Mouse (Mus musculus): Measurements from ENCODE around the gene Slc9a8.
A peak's percentile ranks its signal among the peaks of the same experiment; 100 is the strongest.

Slc9a8 gene

DNA sequence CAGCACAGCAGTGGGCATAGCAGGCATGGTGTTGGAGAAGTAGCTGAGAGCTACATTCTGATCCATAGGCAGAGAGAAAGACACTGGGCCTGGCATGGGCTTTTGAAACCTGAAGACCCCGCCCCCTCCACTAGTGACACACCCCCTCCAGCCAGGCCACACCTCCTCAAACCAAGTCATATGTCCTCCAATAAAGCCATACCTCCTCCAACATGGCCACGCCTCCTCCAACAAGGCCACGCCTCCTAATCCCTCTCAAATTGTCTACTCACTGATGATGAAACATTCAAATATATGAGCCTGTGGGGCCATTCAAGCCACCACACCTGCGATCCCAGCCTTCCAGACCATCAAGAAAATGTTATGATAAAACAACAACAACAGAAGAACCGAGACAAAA lies 7.1 kb upstream of the Slc9a8 start:
- no peak for DNase-seq (ENCODE audit: low spot score in 2 of 2)

DNA sequence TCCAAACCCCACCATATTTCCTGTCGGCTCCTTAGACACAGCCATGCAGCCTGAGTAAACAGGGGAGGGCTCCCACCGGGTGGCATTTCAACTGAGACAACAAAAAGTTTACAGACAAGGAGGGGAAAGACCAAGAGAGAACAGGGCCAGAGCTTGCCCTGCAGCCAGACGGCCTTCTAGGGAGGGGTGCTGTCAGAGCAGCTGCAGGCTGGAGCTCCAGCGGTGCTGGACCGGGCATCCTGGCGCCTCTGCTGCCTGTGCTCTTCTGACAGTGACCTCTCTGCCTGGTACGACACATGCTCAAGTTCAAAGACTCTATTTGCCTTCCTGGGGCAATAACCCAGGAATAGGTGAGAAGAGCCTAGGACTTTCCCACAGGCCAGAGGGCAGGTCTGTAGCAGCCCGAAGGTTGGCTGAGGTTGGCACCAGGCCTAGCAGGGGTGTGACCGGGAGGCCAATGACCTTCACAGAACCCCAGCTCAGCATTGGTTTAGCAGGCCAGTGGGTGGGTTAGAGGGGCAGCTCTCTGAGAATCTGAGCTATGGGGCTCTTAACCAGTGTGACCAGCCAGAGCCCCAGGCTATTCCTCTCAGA lies 5.4 kb upstream of the Slc9a8 start:
- DNase-seq (ENCODE audit: low spot score in 2 of 2): no peak

DNA sequence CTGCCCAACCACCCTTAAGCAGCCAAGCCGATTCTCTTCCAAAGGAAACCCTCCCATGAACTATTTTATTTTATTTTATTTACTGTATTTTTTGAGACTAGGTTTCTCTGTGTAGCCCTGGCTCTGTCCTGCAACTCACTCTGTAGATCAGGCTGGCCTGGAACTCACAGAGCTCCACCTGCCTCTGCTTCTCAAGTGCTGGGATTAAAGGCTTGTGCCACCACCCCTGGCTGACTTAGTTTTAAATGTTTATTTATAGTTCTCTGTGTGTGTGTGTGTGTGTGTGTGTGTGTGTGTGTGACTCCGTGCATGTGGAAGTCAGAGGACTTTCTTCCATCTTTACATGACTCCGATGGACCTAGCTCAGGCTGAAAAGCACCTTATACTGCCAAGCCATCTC lies 4.5 kb upstream of the Slc9a8 start:
- DNase-seq (ENCODE audit: low spot score in 2 of 2): no peak

DNA sequence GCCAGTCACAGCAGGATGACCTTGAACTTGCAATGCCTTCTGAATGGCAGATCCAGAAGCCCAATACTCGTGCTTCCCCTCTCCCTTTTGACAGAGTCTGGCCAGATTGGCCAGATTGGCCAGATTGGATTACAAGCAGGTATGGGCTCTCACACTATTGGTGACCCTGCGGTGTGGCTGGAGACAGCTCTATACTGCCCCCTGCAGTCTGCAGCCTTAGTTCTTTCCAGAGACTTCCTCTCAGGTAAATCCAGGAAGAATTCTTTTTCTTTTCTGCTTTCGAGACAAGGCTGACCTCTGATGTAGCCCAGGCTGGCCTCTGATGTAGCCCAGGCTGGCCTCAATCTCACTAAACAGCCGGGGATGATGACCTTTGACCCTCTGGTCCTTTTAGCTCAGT lies 3.8 kb upstream of the Slc9a8 start:
- DNase-seq (ENCODE audit: low spot score in 2 of 2): peak; percentile 60 to 77

DNA sequence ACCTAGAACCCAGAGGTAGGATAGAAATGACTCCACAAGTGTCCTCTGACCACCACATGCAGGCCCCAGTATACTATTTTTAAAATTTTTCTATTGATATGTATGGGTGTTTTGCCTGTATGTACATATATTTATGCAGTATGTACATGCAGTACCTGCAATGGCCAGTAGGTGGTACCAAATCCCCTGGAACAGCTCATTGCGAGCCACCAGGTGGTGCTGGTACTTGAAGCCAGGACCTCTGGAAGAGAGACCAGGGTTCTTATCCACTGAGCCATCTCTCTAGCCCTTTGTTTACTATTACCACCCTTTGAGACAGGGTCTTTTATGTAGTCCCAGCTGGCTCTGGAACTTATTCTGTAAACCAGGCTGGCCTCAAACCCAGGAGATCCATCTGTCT lies 2.3 kb upstream of the Slc9a8 start:
- DNase-seq (ENCODE audit: low spot score in 2 of 2): peak in 1 of 2 experiments; percentile 77

DNA sequence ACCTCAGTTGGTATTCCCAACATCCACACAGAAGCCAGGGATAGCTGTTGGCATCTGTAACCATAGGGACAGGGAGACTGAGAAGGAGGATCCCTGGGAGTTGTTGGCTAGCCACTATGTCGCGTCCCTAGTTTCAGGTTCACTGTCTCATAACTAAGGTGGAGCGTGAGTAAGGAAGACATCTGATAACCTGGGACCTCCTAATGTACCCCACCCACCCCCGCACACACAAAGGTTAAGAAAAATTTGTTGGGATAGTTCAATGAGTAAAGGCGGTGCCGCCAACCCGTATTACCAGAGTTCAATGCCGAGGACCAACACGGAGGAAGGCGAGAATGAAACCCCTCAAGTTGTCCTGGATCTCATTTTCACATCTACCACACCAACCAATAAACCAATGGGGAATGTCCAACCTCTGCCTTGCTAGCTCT lies 686 bp upstream of the Slc9a8 start:
- no peak for DNase-seq (ENCODE audit: low spot score in 2 of 2)

DNA sequence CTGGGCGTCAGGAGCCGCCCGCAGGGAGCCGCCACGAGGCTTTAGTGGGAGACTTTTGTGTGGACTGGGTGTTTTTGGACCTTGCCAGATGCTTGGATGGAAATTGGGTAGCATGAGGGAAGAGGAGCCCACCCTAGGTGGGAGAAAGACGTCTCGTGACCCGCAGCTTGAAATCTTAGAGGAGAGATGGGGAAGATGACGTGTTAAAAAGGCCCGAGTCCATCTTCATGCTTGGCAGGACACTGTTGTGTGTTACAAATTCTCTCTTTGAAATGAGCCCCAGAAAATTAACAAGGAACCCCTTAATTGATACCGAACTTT lies 598 bp downstream of the Slc9a8 start:
- DNase-seq (ENCODE audit: low spot score in 2 of 2): no peak

DNA sequence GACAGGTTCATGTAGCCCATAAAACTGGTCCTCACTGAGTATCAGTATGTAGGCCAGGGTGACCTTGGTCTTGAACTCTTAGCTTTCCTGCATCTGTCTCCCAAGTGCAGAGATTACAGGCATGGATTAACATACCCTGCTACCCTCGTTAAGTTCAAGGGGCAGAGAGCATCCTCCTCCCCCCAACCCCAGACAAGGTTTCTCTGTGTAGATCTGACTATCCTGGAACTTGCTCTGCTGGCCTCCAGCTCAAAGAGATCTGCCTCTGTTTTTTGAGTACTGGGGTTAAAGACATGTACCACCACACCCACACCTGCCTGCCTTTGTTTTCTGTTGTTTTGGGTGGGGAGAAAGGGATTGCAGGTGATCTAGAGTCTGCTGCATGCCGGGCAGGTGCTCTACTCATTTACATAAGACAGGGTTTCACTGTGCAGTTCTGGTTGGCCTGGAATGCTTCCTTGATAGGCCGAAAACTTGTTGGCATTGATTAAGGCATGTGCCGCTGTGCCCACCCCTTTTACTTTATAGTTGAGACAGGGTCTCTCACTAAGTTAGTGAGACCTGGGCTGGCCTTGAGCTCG lies 1.6 kb downstream of the Slc9a8 start:
- DNase-seq (ENCODE audit: low spot score in 2 of 2): no peak

DNA sequence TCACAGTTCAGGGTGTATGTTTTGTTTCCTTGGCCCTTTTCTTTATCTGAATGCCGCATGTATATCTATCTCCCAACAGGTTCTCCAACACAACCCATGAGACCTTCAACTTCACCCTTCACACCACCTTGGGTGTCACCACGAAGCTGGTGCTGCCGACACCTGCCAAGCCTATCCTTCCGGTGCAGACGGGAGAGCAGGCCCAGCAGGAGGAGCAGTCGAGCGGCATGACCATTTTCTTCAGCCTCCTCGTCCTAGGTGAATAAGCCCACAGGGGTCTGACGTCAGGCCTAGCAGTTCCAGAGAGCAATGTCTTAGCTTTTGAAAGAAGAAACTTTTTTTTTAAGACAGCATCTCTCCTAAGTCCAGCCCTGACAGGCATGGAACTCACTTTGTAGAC lies 2.5 kb downstream of the Slc9a8 start:
- no peak for DNase-seq (ENCODE audit: low spot score in 2 of 2)

DNA sequence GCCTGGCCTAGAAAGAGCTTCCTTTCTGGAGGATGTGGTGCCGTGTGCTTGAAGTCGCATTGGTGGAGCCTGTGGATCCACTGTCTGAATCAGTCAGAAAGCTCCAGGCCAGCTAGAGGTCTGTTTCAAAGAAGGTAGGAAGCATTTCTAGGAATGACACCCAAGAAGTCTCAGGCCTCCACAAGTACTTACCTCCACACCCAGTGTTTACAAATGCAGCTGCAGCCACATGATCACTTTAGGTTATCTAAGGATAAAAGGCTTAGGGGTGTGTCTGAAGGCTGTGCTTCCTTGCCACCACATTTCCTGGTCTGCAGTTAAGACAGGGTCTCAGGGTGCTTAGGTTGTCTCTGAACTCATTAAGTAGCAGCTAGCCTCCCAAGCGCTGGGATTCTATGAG lies 3.0 kb downstream of the Slc9a8 start:
- no peak for DNase-seq (ENCODE audit: low spot score in 2 of 2)

DNA sequence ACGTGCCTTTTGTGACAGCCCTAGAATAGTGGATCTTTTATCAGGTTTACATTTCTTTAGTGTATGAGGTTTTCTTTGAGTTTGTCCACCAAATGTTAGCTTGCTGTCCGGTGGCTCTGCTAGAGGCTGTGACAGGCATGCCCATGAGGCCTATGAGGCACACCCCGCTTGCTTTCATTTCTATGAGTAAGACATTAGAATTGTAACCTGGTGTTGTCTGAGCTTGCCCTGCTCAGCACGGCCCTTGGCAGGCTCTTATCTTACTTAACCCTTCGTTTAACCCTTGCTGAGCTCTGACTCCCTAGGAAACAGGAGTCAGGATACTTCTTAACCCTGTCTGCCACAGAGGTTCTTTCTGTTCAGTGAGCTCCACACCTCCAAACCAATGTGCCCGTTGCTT lies 3.9 kb downstream of the Slc9a8 start:
- DNase-seq (ENCODE audit: low spot score in 2 of 2): no peak

DNA sequence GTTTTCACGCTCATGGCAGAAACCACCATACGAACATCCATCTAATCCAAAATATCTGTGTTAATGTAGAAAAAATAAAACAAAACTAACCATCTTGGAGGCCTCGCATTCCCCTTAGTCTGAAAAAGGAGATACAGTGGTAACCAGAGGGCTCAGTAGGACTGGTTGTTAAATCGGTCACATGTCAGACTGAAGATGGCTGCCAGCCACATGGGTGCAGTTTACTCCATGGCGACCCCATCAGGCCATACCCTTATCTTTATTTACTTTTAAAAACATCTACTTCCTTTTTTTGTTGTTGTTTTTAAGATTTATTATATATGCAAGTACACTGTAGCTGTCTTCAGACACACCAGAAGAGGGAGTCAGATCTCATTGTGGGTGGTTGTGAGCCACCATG lies 8.1 kb downstream of the Slc9a8 start:
- no peak for DNase-seq (ENCODE audit: low spot score in 2 of 2)

DNA sequence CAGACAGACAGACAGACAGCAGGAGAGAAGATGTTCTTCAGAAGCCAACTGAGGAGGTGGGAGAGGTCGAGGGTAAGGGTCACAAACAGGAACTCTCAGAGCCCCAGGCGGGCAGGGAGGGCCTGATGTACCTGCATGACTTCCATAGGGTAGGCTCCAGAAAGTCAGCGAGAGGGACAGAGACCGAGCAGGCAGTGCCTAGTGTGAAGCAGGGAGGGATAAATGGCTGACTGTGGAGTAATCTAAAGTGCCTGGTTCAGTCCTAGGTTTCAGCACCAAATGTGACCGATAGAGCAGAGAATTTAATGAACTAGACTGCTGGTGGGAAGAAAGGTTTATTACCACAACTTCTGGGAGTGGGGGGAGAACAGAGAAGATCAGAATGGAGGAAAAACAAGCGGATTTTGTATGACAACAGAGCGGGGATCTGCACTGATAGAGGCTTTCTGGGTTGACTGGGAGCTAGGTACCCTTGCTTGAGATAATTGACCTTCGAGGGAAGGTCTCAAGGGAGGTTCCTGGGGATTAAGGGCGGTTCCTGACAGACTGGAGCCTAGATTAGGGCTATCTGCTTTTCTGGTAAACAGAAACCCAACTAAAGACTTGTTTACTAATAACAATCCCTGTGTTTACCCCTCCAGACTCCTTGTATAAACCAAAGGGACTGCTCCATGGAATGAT lies 9.4 kb downstream of the Slc9a8 start:
- no peak for DNase-seq (ENCODE audit: low spot score in 2 of 2)

DNA sequence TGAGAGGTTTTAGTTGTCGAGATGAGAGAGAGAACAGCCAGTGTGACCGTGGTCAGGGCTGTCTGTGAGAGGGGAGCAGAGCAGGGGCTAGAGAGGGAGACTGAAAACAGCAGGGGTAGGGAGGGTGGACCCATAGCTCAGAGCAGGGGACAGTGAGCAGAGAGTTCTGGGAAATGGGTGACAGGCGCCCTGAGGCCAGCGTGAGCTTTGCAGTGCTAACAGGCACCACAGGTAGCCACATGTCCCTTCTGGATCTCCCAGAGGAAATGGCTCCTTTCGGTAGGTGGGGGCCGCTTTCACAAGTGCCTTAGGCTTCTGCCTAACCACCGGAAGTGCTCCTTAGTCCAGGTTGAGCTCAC lies 9.9 kb downstream of the Slc9a8 start:
- DNase-seq (ENCODE audit: low spot score in 2 of 2): no peak

DNA sequence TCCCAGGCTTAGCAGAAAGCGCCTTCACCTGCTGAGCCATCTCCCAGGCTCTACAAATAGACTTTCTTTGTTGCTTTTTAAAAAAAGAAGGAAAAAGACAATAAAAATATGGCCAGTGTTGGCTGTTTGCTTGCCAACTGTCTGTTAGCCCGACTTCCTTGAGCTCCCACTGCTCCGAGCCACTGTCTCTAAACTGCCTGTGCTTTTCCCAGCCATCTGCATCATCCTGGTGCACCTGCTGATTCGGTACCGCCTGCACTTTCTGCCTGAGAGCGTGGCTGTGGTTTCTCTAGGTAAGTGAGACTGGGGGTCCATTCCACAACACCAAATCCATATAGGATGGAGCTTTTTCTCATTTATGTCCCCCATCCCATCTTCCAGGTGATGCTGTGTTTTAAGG lies 13.1 kb downstream of the Slc9a8 start:
- no peak for DNase-seq (ENCODE audit: low spot score in 2 of 2)

DNA sequence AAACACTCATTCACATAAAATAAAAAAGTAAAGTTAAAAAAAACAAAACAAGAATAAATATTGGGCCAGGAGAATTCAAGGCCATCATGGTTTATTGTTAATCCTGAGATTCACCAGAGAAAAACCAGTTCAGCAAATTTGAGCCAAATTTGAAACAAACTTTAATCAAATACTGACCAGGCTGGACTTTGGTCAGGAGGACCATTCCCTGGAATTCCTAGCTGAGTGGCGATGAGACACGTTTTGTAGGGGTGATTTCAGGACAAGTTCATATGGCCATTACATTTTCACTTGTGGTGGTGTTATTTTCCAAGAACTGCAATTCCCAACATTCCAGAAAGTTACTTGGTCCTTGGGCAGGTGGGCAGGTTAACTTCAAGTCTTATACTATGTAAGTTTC lies 14.1 kb downstream of the Slc9a8 start:
- no peak for DNase-seq (ENCODE audit: low spot score in 2 of 2)

DNA sequence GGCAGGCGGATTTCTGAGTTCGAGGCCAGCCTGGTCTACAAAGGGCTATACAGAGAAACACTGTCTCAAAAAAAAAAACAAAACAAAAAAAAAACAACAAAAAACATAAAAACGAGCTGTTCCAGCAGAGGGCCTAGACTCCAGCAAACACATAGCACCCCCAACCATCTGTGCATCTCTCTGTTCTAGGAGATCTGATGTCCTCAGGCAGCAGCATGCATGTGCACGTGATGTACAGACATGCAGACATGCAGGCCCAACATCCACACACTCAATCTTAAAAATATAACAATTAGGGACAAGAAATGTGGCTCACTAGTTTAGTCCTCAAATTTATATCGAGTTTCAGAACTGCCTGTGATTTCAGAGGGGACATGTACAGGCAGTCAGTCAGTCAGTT lies 14.9 kb downstream of the Slc9a8 start:
- DNase-seq (ENCODE audit: low spot score in 2 of 2): no peak

DNA sequence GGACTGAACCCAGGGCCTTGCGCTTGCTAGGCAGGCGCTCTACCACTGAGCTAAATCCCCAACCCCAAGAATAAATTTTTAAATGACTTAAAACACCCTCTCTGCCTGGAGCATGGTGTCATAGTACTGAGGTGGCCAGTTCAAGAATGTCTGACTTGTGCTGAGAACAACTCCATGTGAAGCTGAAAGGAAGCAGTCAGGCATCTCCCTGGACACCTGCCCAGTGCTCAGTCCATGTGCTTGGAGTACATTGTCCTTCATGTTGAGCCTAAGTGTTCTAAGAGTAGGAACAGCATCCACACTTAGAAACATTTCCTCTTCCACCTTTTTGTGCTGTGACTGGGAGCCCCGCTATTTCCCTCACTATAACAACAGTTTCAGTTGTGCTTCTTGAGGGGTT lies 17.9 kb downstream of the Slc9a8 start:
- no peak for DNase-seq (ENCODE audit: low spot score in 2 of 2)

DNA sequence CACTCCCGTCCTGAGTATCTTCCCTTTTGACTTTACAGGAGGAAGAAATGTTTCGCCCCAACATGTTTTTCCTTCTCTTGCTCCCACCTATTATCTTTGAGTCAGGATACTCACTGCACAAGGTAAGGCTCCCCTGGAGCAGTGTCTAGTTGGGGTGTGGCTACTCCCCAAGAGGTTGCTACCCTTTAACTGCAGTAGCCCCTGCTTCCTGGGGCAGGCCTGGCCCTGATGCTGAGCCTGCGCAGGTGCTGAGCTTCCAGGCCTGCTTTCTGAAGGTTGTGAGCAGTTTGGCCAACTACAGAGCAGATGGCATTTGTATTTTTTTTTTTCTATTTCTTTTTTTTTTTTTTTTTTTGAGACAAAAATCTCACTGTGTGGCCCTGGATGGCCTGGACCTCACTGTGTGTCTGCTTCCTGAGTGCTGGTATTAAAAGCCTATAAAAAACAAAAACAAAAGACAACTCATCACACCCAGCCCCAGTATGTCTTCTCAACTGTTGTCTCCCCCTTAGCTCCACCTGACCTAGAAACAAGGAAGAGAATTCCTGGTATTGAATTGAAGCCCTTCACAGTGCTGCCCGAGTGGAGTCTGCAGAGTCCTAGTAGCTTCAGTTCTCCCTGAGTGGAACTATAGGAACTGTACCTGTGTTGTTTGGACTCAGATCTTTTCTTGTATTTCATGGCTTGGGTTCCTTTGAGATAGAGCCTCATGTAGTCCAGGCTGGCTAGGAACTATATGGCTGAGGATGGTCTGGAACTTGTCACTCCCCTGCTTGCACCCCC lies 22.1 kb downstream of the Slc9a8 start:
- no peak for DNase-seq (ENCODE audit: low spot score in 2 of 2)

DNA sequence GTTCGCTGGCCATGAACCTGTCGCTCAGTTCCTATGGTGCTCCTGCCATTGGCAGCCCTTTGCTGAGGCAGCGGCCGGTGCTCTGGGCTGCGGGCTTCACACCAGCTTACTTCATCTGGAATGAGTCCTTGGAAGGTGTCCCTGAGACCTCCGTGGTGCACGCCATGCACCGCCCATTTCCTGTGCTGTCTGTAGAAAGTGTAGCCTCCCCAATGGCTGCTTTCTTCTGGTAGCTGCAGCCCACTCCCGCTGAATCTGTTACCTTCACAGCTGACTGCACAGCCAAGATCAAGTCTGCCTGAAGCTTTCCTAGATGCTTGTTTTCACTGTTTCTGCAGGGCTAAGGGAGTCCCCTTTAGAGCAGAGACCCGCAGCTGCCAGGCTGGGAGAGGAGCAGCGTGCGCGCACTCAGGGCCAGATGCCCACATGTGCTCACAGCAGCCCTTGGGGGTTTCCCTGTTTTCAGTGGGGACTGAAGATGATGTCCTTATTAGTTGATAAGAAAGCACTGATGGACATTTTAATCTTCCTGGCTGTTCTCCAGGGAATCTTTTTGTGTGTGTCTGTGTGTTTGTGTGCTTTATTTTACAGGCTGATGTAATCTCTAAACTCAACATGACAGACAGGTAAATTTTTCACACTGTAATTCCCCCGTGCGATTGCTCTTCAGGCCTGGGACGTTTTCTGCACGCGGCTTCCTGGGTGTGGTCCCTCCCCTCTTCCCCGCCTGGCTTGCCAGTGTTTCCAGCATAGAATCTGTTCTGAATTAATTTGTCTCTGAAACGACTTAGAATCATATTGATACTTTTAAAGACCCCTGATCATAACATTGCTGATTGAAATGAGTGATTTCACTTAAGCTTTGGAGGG lies 24.6 kb downstream of the Slc9a8 start:
- DNase-seq (ENCODE audit: low spot score in 2 of 2): no peak

DNA sequence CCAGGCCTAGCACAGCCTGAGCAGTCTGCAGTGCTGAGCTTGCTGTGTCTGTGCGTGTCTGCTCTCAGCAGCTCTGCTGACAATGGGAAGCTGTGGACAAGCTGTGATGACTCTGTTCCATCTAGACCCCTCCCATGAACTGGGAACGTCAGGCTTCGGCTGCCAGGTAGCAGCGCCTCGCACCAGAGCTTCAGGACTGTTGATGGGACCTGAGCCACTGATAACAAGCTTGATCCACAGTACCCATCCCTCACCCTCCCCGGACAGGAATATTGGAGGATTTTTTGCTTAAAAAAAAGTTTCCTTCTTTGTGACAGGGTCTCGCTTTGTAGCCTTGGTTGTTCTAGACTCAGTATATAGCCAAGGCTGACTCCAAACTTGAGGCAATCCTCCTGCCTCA lies 25.7 kb downstream of the Slc9a8 start:
- no peak for DNase-seq (ENCODE audit: low spot score in 2 of 2)

DNA sequence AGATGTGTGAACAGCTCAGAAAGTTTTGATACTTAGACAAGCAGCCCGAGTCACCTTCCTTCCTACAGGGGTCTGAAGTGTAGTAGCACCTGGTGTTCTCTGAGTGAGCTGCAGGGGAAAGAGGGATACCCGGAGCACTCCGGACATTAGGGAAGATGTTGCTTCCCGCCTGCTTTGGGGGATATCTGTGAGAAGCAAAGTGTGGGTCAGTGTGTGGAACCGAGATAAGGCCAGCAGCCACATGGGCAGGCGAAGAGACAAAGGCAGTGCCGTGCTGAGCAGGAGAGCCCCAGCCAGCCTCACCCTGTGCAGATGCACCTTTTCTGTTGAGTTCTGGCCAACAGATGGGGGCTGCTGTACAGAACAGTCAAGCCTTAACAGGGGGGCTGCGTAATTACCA lies 26.1 kb downstream of the Slc9a8 start:
- no peak for DNase-seq (ENCODE audit: low spot score in 2 of 2)

All from cerebellum, postnatal 4 days (tissue).